Comparison of ENCODE assay signal across 8 mouse cellular contexts in the genomic region with DNA sequence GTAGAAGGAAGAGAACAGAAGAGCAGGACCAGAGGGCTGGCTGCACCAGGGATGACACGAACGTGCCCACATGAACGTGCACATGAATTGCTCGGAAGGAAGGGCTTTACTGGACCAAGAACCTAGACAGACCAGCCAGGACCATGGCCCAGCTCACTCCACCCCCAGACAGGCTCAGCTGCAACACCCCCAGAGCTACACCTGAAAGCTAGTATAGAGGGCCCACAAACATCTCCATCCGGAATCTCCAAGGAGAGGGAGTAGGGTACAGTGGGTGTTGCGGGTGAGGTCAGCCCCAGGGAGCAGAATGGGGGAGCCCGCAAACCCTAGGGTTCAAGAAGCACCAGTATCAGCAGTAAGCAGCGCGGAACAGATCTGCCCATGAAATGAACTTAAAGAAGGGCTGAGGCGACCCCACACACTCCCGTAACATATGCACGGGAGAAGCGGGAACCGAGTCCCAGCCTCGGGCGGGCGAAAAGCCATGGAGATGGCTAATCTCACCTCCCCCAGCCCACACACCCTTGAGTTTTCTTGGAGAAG. TPM values are rescaled to one million over a fixed set of nuclear protein-coding genes. Genes with fewer than 3 reads are reported as not detected.
DNase-seq lines count a peak whose midpoint lies in the region; ATAC-seq and TF ChIP-seq lines count a peak whose summit lies in the region.

No protein-coding gene starts in this region.

- H3K9ac ChIP-seq in heart, embryonic 11.5 days (ENCODE audit: low read depth, low read length) = peak overlapping the region; percentile 77; the same call in 1 of the 2 replicates
- H3K9ac ChIP-seq in forebrain, postnatal 0 days = peak overlapping the region; percentile 46; the same call in 1 of the 2 replicates
- no peak overlapping the region for H3K9ac ChIP-seq in liver, embryonic 15.5 days

- WGBS in heart, embryonic 11.5 days (ENCODE audit: insufficient replicate concordance) = 18% methylated on average over 17 of the region's 17 CpGs
- 21% methylated on average over 17 of the region's 17 CpGs for WGBS in forebrain, postnatal 0 days
- 27% methylated on average over 17 of the region's 17 CpGs for WGBS in liver, embryonic 15.5 days (ENCODE audit: insufficient replicate concordance)

- TF ChIP-seq CTCF in E14TG2a.4 (conservative IDR thresholded peaks at IDR 0.05; ENCODE audit: low read length) = no peak
- no peak for TF ChIP-seq CTCF in forebrain, postnatal 0 days (IDR thresholded peaks at IDR 0.05; ENCODE audit: low read depth)

- no peaks in the 10 kb centered on the region for H3K9me3 ChIP-seq in heart, embryonic 11.5 days (replicated peaks; ENCODE audit: control insufficient read depth, low read length)
- no peaks in the 10 kb centered on the region for H3K9me3 ChIP-seq in E14TG2a.4 (ENCODE audit: low read length)
- H3K9me3 ChIP-seq in forebrain, postnatal 0 days (ENCODE audit: low read length) = no peaks in the 10 kb centered on the region
- H3K9me3 ChIP-seq in liver, embryonic 15.5 days (replicated peaks) = no peaks in the 10 kb centered on the region

- H3K4me3 ChIP-seq in heart, embryonic 11.5 days (ENCODE audit: low read depth, low read length) = peak overlapping the region; percentile 85
- H3K4me3 ChIP-seq in E14TG2a.4 (replicated peaks; ENCODE audit: low read length) = peak overlapping the region; percentile 86
- peak overlapping the region; percentile 67 for H3K4me3 ChIP-seq in forebrain, postnatal 0 days (ENCODE audit: low read depth, low read length)
- H3K4me3 ChIP-seq in liver, embryonic 15.5 days (replicated peaks) = peak overlapping the region; percentile 66

- DNase-seq in heart, postnatal 10 days = no peak
- no peak for DNase-seq in forebrain, postnatal 0 days
- DNase-seq in urinary bladder, postnatal 10 days (ENCODE audit: low spot score) = no peak
- no peak for DNase-seq in layer of hippocampus, postnatal 14 days (ENCODE audit: low spot score in 2 of 2)
- no peak for DNase-seq in thymus, postnatal 0 days (ENCODE audit: low spot score)

- H3K4me2 ChIP-seq in heart, embryonic 11.5 days = peak overlapping the region; percentile 99
- H3K4me2 ChIP-seq in forebrain, postnatal 0 days (ENCODE audit: low read depth) = peak overlapping the region; percentile 97
- peak overlapping the region; percentile 90 for H3K4me2 ChIP-seq in liver, embryonic 15.5 days

- H3K27me3 ChIP-seq in heart, embryonic 11.5 days (ENCODE audit: control insufficient read depth, insufficient read depth, low read length) = peaks cover 20% of the 10 kb centered on the region
- peaks cover 47% of the 10 kb centered on the region for H3K27me3 ChIP-seq in E14TG2a.4 (ENCODE audit: insufficient read depth, low read length)
- peaks cover 24% of the 10 kb centered on the region for H3K27me3 ChIP-seq in forebrain, postnatal 0 days (ENCODE audit: insufficient read depth, low read length)
- H3K27me3 ChIP-seq in liver, embryonic 15.5 days = peaks cover 54% of the 10 kb centered on the region

- intact Hi-C loops in heart, postnatal 10 days (cut with DNase I) = no loop called here

- H3K27ac ChIP-seq in heart, embryonic 11.5 days (ENCODE audit: low read depth, low read length) = no peak overlapping the region
- H3K27ac ChIP-seq in forebrain, postnatal 0 days (ENCODE audit: low read depth, low read length) = no peak overlapping the region
- H3K27ac ChIP-seq in liver, embryonic 15.5 days (replicated peaks) = no peak overlapping the region

- H3K4me1 ChIP-seq in heart, embryonic 11.5 days (ENCODE audit: control insufficient read depth, insufficient read depth, low read length) = peaks cover 26% of the 10 kb centered on the region
- peaks cover 59% of the 10 kb centered on the region for H3K4me1 ChIP-seq in E14TG2a.4 (replicated peaks; ENCODE audit: low read depth, low read length)
- peaks cover 5% of the 10 kb centered on the region; the same call in 1 of the 2 replicates for H3K4me1 ChIP-seq in forebrain, postnatal 0 days (ENCODE audit: insufficient read depth)
- peaks cover 47% of the 10 kb centered on the region for H3K4me1 ChIP-seq in liver, embryonic 15.5 days (replicated peaks)

- no peak for ATAC-seq in heart, embryonic 11.5 days (replicated peaks; ENCODE audit: insufficient number of reproducible peaks, low FRiP score, low TSS enrichment)
- no peak for ATAC-seq in forebrain, postnatal 0 days
- no peak for ATAC-seq in liver, embryonic 15.5 days (ENCODE audit: insufficient read depth)

- no peaks in the 10 kb centered on the region for H3K36me3 ChIP-seq in heart, embryonic 11.5 days (ENCODE audit: control insufficient read depth, insufficient read depth, low read length)
- no peaks in the 10 kb centered on the region for H3K36me3 ChIP-seq in E14TG2a.4 (ENCODE audit: insufficient read depth, low read length)
- no peaks in the 10 kb centered on the region for H3K36me3 ChIP-seq in forebrain, postnatal 0 days (ENCODE audit: insufficient read depth)
- no peaks in the 10 kb centered on the region for H3K36me3 ChIP-seq in liver, embryonic 15.5 days (replicated peaks)

RNA-seq across cellular contexts. Expression of gene Nacc2, which starts 1.4 kb away (rescaled TPM):
- 3.4 and 7.1 TPM in 2 replicates for polyA plus RNA-seq in heart, embryonic 11.5 days (2014; fragmentation: Nextera tagmentation; extraction: Ambion mirVana)
- total RNA-seq in heart, postnatal 10 days (2021) = 10 to 100 TPM; 12.2 to 15.9 TPM
- total RNA-seq in forebrain, postnatal 0 days (2014; rRNA removed) = 18.5 and 18.9 TPM in 2 replicates
- polyA plus RNA-seq in forebrain, postnatal 0 days (2015; fragmentation: Nextera tagmentation; extraction: Ambion mirVana) = 12.3 and 18.3 TPM in 2 replicates
- 3.4 and 4.3 TPM in 2 replicates for polyA plus RNA-seq in liver, embryonic 15.5 days (2015; fragmentation: Nextera tagmentation; extraction: Ambion mirVana)
- 10 to 100 TPM; 58.1 to 58.9 TPM for total RNA-seq in layer of hippocampus, postnatal 14 days (2021)
- 2.2 and 2.8 TPM in 2 replicates for polyA plus RNA-seq in thymus, postnatal 0 days (2015; fragmentation: Nextera tagmentation; extraction: Ambion mirVana)
